Mouse (Mus musculus) left cerebral cortex, postnatal 36 days (tissue): ENCODE data around the gene 4833423E24Rik. TPM values are rescaled to one million over a fixed set of nuclear protein-coding genes. Genes with fewer than 3 reads are reported as not detected.

Experiments used
- DNase-seq, 2 experiments: peaks; one replicate each; pipeline ENCODE4 v3.0.0; 2021 to 2022; ENCODE audit warnings: low spot score in 2 of 2, mixed read lengths in 1 of 2
- intact Hi-C: fragments of 180-260 bp; cut with DNase I; formaldehyde crosslinking; loops from one replicate; pipeline ENCODE4 v1.15.1; 2025
- total RNA-seq, 2 experiments: library from RNA; stranded (reverse); gene quantifications; 2 replicates each; pipeline ENCODE4 v1.2.3; 2021

Gene 4833423E24Rik
- not detected for total RNA-seq

GRCm38 (mm10) chr2:85518879-85519278 is at the start of gene 4833423E24Rik:
Gene 4833423E24Rik, minus strand, starts transcription at chr2:85519024.
- intact Hi-C loops, result no loop called here
- DNase-seq, result no peak

GRCm38 (mm10) chr2:85561187-85561586 is 42.4 kb upstream of the 4833423E24Rik start:
- DNase-seq, result peak; percentile 6 to 27
- intact Hi-C loops, result loop anchor here (1.0 to 2.0 kb wide), 2 partner anchors 314 to 438 kb away; no protein-coding TSS in a partner anchor

- intact Hi-C loops, result loop anchor here (2.0 kb wide), 1 partner anchor 313 kb away; no protein-coding TSS in a partner anchor
- no peak for DNase-seq
Observed at GRCm38 (mm10) chr2:85560226-85560625, 41.4 kb upstream of the 4833423E24Rik start.

- intact Hi-C loops, result no loop called here
- no peak for DNase-seq
Observed at GRCm38 (mm10) chr2:85554806-85555205, 36.0 kb upstream of the 4833423E24Rik start.

GRCm38 (mm10) chr2:85533934-85534333 is 15.1 kb upstream of the 4833423E24Rik start:
- DNase-seq, result no peak
- intact Hi-C loops, result no loop called here

GRCm38 (mm10) chr2:85532082-85532778 is 13.4 kb upstream of the 4833423E24Rik start:
- no peak for DNase-seq
- intact Hi-C loops, result no loop called here

- intact Hi-C loops, result no loop called here
- no peak for DNase-seq
Observed at GRCm38 (mm10) chr2:85522859-85523489, 4.2 kb upstream of the 4833423E24Rik start.

GRCm38 (mm10) chr2:85518292-85518691 is 532 bp downstream of the 4833423E24Rik start:
- intact Hi-C loops, result no loop called here
- no peak for DNase-seq

- intact Hi-C loops, result no loop called here
Observed at GRCm38 (mm10) chr2:85510376-85510775, 8.4 kb downstream of the 4833423E24Rik start.

GRCm38 (mm10) chr2:85490396-85490795 is 28.4 kb downstream of the 4833423E24Rik start:
- intact Hi-C loops, result no loop called here
- DNase-seq, result no peak

More at GRCm38 (mm10) chr2:85510376-85510775, 8.4 kb downstream of the 4833423E24Rik start:
- DNase-seq, result no peak

- DNase-seq, result no peak
- intact Hi-C loops, result no loop called here
Observed at GRCm38 (mm10) chr2:85466801-85467325, 52.0 kb downstream of the 4833423E24Rik start.

GRCm38 (mm10) chr2:85443539-85443938 is 75.3 kb downstream of the 4833423E24Rik start, which contains the start of gene Olfr995:
Gene Olfr995, minus strand, starts transcription at chr2:85443639.
- intact Hi-C loops, result no loop called here
- DNase-seq, result no peak

GRCm38 (mm10) chr2:85442546-85442945 is 76.3 kb downstream of the 4833423E24Rik start:
- no peak for DNase-seq
- intact Hi-C loops, result no loop called here

GRCm38 (mm10) chr2:85436351-85436750 is 82.5 kb downstream of the 4833423E24Rik start, which contains the start of gene Olfr994:
Gene Olfr994, minus strand, starts transcription at chr2:85436451.
- intact Hi-C loops, result no loop called here

More at GRCm38 (mm10) chr2:85436351-85436750, 82.5 kb downstream of the 4833423E24Rik start, which contains the start of gene Olfr994:
- no peak for DNase-seq

Other genes starting within 250 kb of the 4833423E24Rik start
- gene Olfr987, start 179.7 kb downstream of the 4833423E24Rik start, total RNA-seq, result not detected
- gene Olfr988, start 155.8 kb downstream of the 4833423E24Rik start, total RNA-seq, result not detected
- gene Olfr992, start 109.6 kb downstream of the 4833423E24Rik start, total RNA-seq, result not detected
- not detected for gene Olfr993, start 104.1 kb downstream of the 4833423E24Rik start, total RNA-seq
- not detected for gene Olfr994, start 82.6 kb downstream of the 4833423E24Rik start, total RNA-seq
- not detected for gene Olfr995, start 75.4 kb downstream of the 4833423E24Rik start, total RNA-seq
- gene Olfr996, start 60.2 kb upstream of the 4833423E24Rik start, total RNA-seq, result not detected
- gene Olfr998, start 69.9 kb upstream of the 4833423E24Rik start, total RNA-seq, result not detected
- not detected for gene Olfr1000, start 92.9 kb upstream of the 4833423E24Rik start, total RNA-seq
- gene Olfr1002, start 131.7 kb upstream of the 4833423E24Rik start, total RNA-seq, result not detected
- gene Olfr154, start 145.4 kb upstream of the 4833423E24Rik start, total RNA-seq, result not detected
- not detected for gene Olfr1006, start 159.7 kb upstream of the 4833423E24Rik start, total RNA-seq
- not detected for gene Olfr1008, start 170.4 kb upstream of the 4833423E24Rik start, total RNA-seq
- not detected for gene Olfr1009, start 196.4 kb upstream of the 4833423E24Rik start, total RNA-seq
- gene Olfr1012, start 243.7 kb upstream of the 4833423E24Rik start, total RNA-seq, result not detected
- not detected for gene Olfr1013, start 248.1 kb upstream of the 4833423E24Rik start, total RNA-seq